Mouse (Mus musculus) thymus, adult 2 months (tissue): Measurements from ENCODE around the gene Ints4. TPM values are rescaled to one million over a fixed set of nuclear protein-coding genes. Genes with fewer than 3 reads are reported as not detected.

Source experiments
- DNase-seq: peaks from one replicate; pipeline ENCODE4 v3.0.0; 2021
- H3K27ac ChIP-seq: fragments of 200-500 bp; 2 replicates; pipeline ENCODE4 v1.5.1; 2012; ENCODE audit warnings: low read length, control low read depth; ENCODE audit not compliant: control insufficient read depth, insufficient read depth
- H3K27me3 ChIP-seq: fragments of 200-500 bp; 2 replicates; pipeline ENCODE4 v1.6.1; 2012; ENCODE audit warnings: mild to moderate bottlenecking, low read length, moderate library complexity, mixed read lengths; ENCODE audit not compliant: control insufficient read depth, insufficient read depth
- H3K36me3 ChIP-seq: fragments of 200-500 bp; 2 replicates; pipeline ENCODE4 v1.6.1; 2012; ENCODE audit warnings: mild to moderate bottlenecking, low read length, moderate library complexity; ENCODE audit not compliant: control insufficient read depth, insufficient read depth
- H3K4me1 ChIP-seq: fragments of 200-500 bp; replicated peaks from 2 replicates; pipeline ENCODE4 v1.6.1; 2012; ENCODE audit warnings: low read length; ENCODE audit not compliant: control insufficient read depth, insufficient read depth
- H3K4me3 ChIP-seq: fragments of 200-500 bp; 2 replicates; pipeline ENCODE4 v1.5.1; 2012; ENCODE audit warnings: mild to moderate bottlenecking, low read length, control low read depth, moderate library complexity; ENCODE audit not compliant: control insufficient read depth, insufficient read depth
- CTCF ChIP-seq: fragments of 200-500 bp; IDR thresholded peaks from 2 replicates; pipeline ENCODE4 v1.5.1; 2012; ENCODE audit warnings: mild to moderate bottlenecking, control low read depth, low read length, moderate library complexity, borderline replicate concordance; ENCODE audit not compliant: control insufficient read depth, poor library complexity, insufficient read depth; ENCODE audit errors: extremely low read depth
- POLR2A ChIP-seq: fragments of 200-500 bp; IDR thresholded peaks from 2 replicates; pipeline ENCODE4 v1.6.1; 2012; ENCODE audit warnings: mild to moderate bottlenecking, low read length, control low read depth, moderate library complexity; ENCODE audit not compliant: control insufficient read depth, poor library complexity, insufficient read depth; ENCODE audit errors: extremely low read depth
- WGBS: fragments of 180-500 bp; shearing (Covaris S2); methylation state at CpG from one replicate; pipeline ENCODE4 v1.1.7; 2018; 5-methylcytosine and 5-hydroxymethylcytosine counted together
- polyA plus RNA-seq: library from polyadenylated mRNA; depleted of rRNA; stranded (reverse); fragments of >200 nt; gene quantifications from 2 replicates; pipeline ENCODE4 v1.2.3, GENCODE M21; 2012

The Ints4 gene
- polyA plus RNA-seq, 1 experiment = 77.5 TPM

GRCm38 (mm10) chr7:97535531-97535930 lies 54.8 kb downstream of the Ints4 start:
- Histone ChIP-seq H3K4me3 (no peak overlapping the region), H3K27ac (no peak overlapping the region), H3K27me3 (no peaks in the 10 kb centered on the region), H3K4me1 (no peaks in the 10 kb centered on the region), H3K36me3 (peaks cover 19% of the 10 kb centered on the region)
- no peak for DNase-seq
- 98% methylated on average over 5 of the region's 5 CpGs for WGBS
- no peak for TF ChIP-seq POLR2A
- TF ChIP-seq CTCF = no peak

GRCm38 (mm10) chr7:97536571-97536970 lies 55.8 kb downstream of the Ints4 start:
- Histone ChIP-seq H3K4me1 (no peaks in the 10 kb centered on the region), H3K4me3 (no peak overlapping the region), H3K27me3 (no peaks in the 10 kb centered on the region), H3K27ac (no peak overlapping the region), H3K36me3 (peaks cover 20% of the 10 kb centered on the region)
- TF ChIP-seq POLR2A (no peak), CTCF (no peak)
- 95% methylated on average over 5 of the region's 5 CpGs for WGBS
- DNase-seq = no peak

GRCm38 (mm10) chr7:97546462-97546861 lies 65.7 kb downstream of the Ints4 start:
- no peaks in the 10 kb centered on the region for H3K27me3 ChIP-seq
- WGBS = 95% methylated on average over 2 of the region's 2 CpGs
- no peaks in the 10 kb centered on the region for H3K4me1 ChIP-seq
- TF ChIP-seq CTCF (no peak), POLR2A (no peak)
- no peak overlapping the region for H3K27ac ChIP-seq
- no peak overlapping the region for H3K4me3 ChIP-seq
- peaks cover 9% of the 10 kb centered on the region for H3K36me3 ChIP-seq
- DNase-seq = no peak

- DNase-seq = no peak
- Histone ChIP-seq H3K4me3 (no peak overlapping the region), H3K27me3 (no peaks in the 10 kb centered on the region), H3K27ac (no peak overlapping the region), H3K36me3 (no peaks in the 10 kb centered on the region), H3K4me1 (no peaks in the 10 kb centered on the region)
- TF ChIP-seq CTCF (no peak), POLR2A (no peak)
- WGBS = 96% methylated on average over 10 of the region's 10 CpGs
Observed at GRCm38 (mm10) chr7:97549301-97549700, 68.5 kb downstream of the Ints4 start.

- TF ChIP-seq CTCF (no peak), POLR2A (no peak)
- WGBS = 96% methylated on average over 9 of the region's 9 CpGs
- no peak overlapping the region for H3K4me3 ChIP-seq
- no peaks in the 10 kb centered on the region for H3K27me3 ChIP-seq
- no peaks in the 10 kb centered on the region for H3K4me1 ChIP-seq
- DNase-seq = no peak
- H3K27ac ChIP-seq = no peak overlapping the region
- no peaks in the 10 kb centered on the region for H3K36me3 ChIP-seq
Observed at GRCm38 (mm10) chr7:97550673-97551072, 69.9 kb downstream of the Ints4 start.

GRCm38 (mm10) chr7:97563576-97563975 lies 82.8 kb downstream of the Ints4 start:
- Histone ChIP-seq H3K4me3 (no peak overlapping the region), H3K27me3 (no peaks in the 10 kb centered on the region), H3K4me1 (no peaks in the 10 kb centered on the region), H3K27ac (no peak overlapping the region), H3K36me3 (no peaks in the 10 kb centered on the region)
- DNase-seq = no peak
- TF ChIP-seq CTCF = no peak
- no peak for TF ChIP-seq POLR2A
- WGBS = 100% methylated on average over 2 of the region's 2 CpGs

GRCm38 (mm10) chr7:97569372-97569771 lies 88.6 kb downstream of the Ints4 start:
- no peaks in the 10 kb centered on the region for H3K27me3 ChIP-seq
- DNase-seq = no peak
- no peaks in the 10 kb centered on the region for H3K36me3 ChIP-seq
- H3K4me1 ChIP-seq = no peaks in the 10 kb centered on the region
- TF ChIP-seq CTCF = no peak
- TF ChIP-seq POLR2A = no peak
- H3K4me3 ChIP-seq = no peak overlapping the region
- H3K27ac ChIP-seq = no peak overlapping the region
- 93% methylated on average over 4 of the region's 4 CpGs for WGBS
